In the genomic region with DNA sequence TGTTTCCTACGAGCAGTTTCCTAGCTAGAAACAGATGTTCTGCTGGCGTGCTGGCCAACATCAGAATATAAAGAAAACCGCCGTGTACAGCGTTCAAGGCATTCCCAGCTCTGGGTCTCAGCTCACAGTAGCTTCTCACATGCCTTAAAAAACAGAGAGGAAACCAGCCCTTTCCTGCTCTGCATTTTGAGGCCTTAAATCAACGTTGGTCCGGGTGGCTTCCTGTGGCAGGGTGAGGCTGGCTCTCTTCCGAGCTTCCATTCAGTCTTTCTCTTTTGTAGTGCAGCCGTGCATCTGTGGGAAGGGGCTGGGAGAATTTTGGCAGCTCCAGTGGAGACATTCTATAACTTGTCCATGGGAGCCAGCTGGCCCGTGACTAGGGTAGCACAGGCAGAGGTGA, we compare ENCODE assay signal across 12 mouse cellular contexts.
DNase-seq lines count a peak whose midpoint lies in the region; ATAC-seq and TF ChIP-seq lines count a peak whose summit lies in the region.
"Had no signal": no experiment of that assay in that cellular context is flagged by ENCODE, and none has a peak within 500 bp of the region (broad histone marks: within the 10 kb centered on the region; RNA-seq: fewer than 3 reads in every experiment).

No protein-coding gene starts in this region.

- ATAC-seq in kidney, embryonic 15.5 days (replicated peaks; ENCODE audit: low FRiP score): no peak
- ATAC-seq in hindbrain, postnatal 0 days: no peak; the same call in 1 of the 2 replicates
- ATAC-seq: liver, postnatal 0 days had no signal

- no peak for TF ChIP-seq POLR2A in brain, embryonic 14.5 days (IDR thresholded peaks at IDR 0.05; ENCODE audit: borderline replicate concordance, extremely low read depth, insufficient read depth, insufficient read length, poor library complexity, severe bottlenecking)

- 51% methylated on average over 10 of the region's 10 CpGs for WGBS in kidney, embryonic 15.5 days
- WGBS in hindbrain, postnatal 0 days: 37% methylated on average over 10 of the region's 10 CpGs

- H3K9me3 ChIP-seq in kidney, embryonic 15.5 days (replicated peaks): no peaks in the 10 kb centered on the region
- H3K9me3 ChIP-seq in hindbrain, postnatal 0 days (ENCODE audit: low read length): no peaks in the 10 kb centered on the region
- H3K9me3 ChIP-seq: neural tube, embryonic 12.5 days had no signal

- no peaks in the 10 kb centered on the region for H3K27me3 ChIP-seq in kidney, embryonic 15.5 days
- no peaks in the 10 kb centered on the region for H3K27me3 ChIP-seq in hindbrain, postnatal 0 days (ENCODE audit: insufficient read depth, low read length)
- H3K27me3 ChIP-seq: neural tube, embryonic 12.5 days had no signal

- no peak overlapping the region for H3K4me2 ChIP-seq in kidney, embryonic 15.5 days
- H3K4me2 ChIP-seq in hindbrain, postnatal 0 days (ENCODE audit: low read depth, low read length): no peak overlapping the region
- H3K4me2 ChIP-seq: neural tube, embryonic 12.5 days had no signal

- no peak overlapping the region for H3K9ac ChIP-seq in kidney, embryonic 15.5 days
- H3K9ac ChIP-seq in hindbrain, postnatal 0 days (replicated peaks; ENCODE audit: low read length): no peak overlapping the region
- H3K9ac ChIP-seq: liver, postnatal 0 days; neural tube, embryonic 12.5 days had no signal

- peak overlapping the region; percentile 70 for H3K27ac ChIP-seq in kidney, embryonic 15.5 days
- H3K27ac ChIP-seq in hindbrain, postnatal 0 days: peak overlapping the region; percentile 45; the same call in 1 of the 2 replicates
- H3K27ac ChIP-seq: layer of hippocampus, adult 2 months; neural tube, embryonic 12.5 days had no signal

- DNase-seq in embryo, embryonic 11 days: peak; percentile 18
- no peak for DNase-seq in embryo, embryonic 10 days (ENCODE audit: low spot score)
- DNase-seq in kidney, adult 11 months: no peak
- DNase-seq in brain, embryonic 14.5 days (ENCODE audit: low read depth): peak; percentile 71
- DNase-seq in hindbrain, postnatal 0 days (ENCODE audit: low spot score): peak; percentile 53
- no peak for DNase-seq in cerebellum, postnatal 36 days
- DNase-seq in cerebellum, postnatal 25 days: no peak
- DNase-seq: adrenal gland, postnatal 14 days; liver, postnatal 0 days had no signal

- no peaks in the 10 kb centered on the region for H3K36me3 ChIP-seq in kidney, embryonic 15.5 days
- H3K36me3 ChIP-seq in hindbrain, postnatal 0 days (ENCODE audit: insufficient read depth, low read length): no peaks in the 10 kb centered on the region
- H3K36me3 ChIP-seq: neural tube, embryonic 12.5 days had no signal

- 0 out of 2 replicates have a peak, but pooled peaks cover 3% of the 10 kb centered on the region for H3K4me1 ChIP-seq in kidney, embryonic 15.5 days
- H3K4me1 ChIP-seq in hindbrain, postnatal 0 days (ENCODE audit: insufficient read depth, low read length): no peaks in the 10 kb centered on the region; the same call in 1 of the 2 replicates
- H3K4me1 ChIP-seq: neural tube, embryonic 12.5 days had no signal

- H3K4me3 ChIP-seq in kidney, embryonic 15.5 days (replicated peaks): no peak overlapping the region
- no peak overlapping the region for H3K4me3 ChIP-seq in hindbrain, postnatal 0 days (ENCODE audit: low read length)
- H3K4me3 ChIP-seq: layer of hippocampus, adult 2 months; neural tube, embryonic 12.5 days had no signal

- TF ChIP-seq CTCF in brain, embryonic 14.5 days (IDR thresholded peaks at IDR 0.05; ENCODE audit: borderline replicate concordance, extremely low read depth, insufficient read depth, insufficient read length): no peak
- no peak for TF ChIP-seq CTCF in hindbrain, postnatal 0 days (IDR thresholded peaks at IDR 0.05; ENCODE audit: low read depth)

Comparison
In these comparisons a context has a peak if more than half of its experiments do, and no peak if none do; other contexts are left out.
1. DNase-seq: peak in embryo, embryonic 11 days (single experiment), brain, embryonic 14.5 days (single experiment) and hindbrain, postnatal 0 days (single experiment); none in embryo, embryonic 10 days (single experiment), kidney, adult 11 months (single experiment), cerebellum, postnatal 36 days (0 of 2) and cerebellum, postnatal 25 days (0 of 2).